Mouse (Mus musculus) stomach, adult 2 months (tissue): Measurements from ENCODE around the gene Ahsg. TPM values are rescaled to one million over a fixed set of nuclear protein-coding genes. Genes with fewer than 3 reads are reported as not detected.

ENCODE experiments used
- polyA plus RNA-seq: library from polyadenylated mRNA; depleted of rRNA; stranded (reverse); fragments of >200 nt; gene quantifications from 2 replicates; pipeline ENCODE4 v1.2.3, GENCODE M21; 2012; rRNA removed

Gene Ahsg
- 1.8 and 2.2 TPM in 2 replicates for polyA plus RNA-seq

GRCm38 (mm10) chr16:22890683-22891510, at the start of gene Ahsg:
TSS of gene Ahsg (plus strand) at chr16:22891277.

DNA sequence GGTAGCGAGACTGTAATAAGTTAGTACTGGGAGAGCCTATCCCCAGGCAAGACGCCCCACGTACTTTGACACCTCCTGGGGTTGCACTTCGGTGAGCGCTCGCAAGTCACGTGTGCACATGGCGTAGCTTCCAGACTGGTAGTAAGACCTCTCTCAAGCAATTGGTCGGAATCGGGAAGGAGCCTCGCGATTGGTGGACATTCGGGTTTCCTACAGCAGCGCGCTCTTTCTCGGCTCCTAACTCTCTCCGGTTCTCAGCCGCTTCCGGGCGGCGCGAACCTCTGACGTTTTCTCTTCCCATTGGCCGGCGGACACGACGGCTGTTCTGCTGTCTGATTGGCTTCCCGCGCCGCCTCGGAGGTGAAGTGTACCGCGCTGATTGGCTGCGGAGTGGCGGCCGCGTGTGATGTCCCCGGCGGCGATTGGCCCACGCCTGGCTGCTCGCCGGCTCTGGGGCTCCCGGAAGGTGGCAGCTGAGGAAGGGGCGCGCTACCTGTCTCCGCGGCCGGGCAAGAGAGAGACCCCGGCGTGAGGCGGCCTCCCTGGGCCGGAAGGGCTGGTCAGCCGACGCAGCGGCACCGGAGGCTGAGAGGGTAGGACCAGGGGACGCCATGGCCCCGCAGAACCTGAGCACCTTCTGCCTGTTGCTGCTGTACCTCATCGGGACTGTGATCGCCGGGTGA, 33.5 kb upstream of the Ahsg start, which contains the start of the genes Tbccd1 and Dnajb11:
TSS of gene Tbccd1 (minus strand) at position 239 of the 683 bp plus-strand sequence.
TSS of gene Dnajb11 (plus strand) at position 415 of the 683 bp plus-strand sequence.

DNA sequence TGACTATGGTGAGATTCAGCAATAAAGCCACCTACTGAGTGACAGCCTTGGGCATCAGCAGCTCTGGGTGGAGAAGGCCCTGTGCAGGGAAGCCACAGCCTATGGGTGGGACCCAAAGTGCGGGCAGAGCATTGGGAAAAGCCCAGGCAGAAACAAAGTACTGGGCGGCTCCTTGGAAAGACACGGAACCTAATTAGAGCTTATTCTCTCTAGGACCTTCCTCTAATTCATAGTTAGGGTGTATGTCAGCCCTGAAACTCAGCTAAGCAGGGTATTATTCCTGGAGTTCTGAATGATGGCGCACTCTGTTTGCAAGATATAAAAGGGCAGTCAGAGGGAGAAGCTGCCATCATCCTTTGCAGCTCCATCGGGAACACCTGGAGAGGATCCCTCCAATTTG, 27.0 kb downstream of the Ahsg start, which contains the start of gene Fetub:
TSS of gene Fetub (plus strand) at position 301 of the 400 bp plus-strand sequence.

Other genes starting within 250 kb of the Ahsg start
- 0.09 and 0.19 TPM in 2 replicates for gene Dgkg, start 234.1 kb upstream of the Ahsg start, polyA plus RNA-seq
- gene Crygs, start 79.7 kb upstream of the Ahsg start, polyA plus RNA-seq = not detected in 2 replicates
- 2.0 and 3.2 TPM in 2 replicates for gene Tbccd1, start 33.6 kb upstream of the Ahsg start, polyA plus RNA-seq
- 7.0 and 12.0 TPM in 2 replicates for gene Dnajb11, start 33.4 kb upstream of the Ahsg start, polyA plus RNA-seq
- gene Fetub, start 27.1 kb downstream of the Ahsg start, polyA plus RNA-seq = 13.9 and 27.8 TPM in 2 replicates
- gene Hrg, start 59.8 kb downstream of the Ahsg start, polyA plus RNA-seq = not detected in 2 replicates
- 0.04 TPM in 1 of 2 replicates, not detected in the other for gene Kng2, start 138.2 kb downstream of the Ahsg start, polyA plus RNA-seq
- gene Kng1, start 166.6 kb downstream of the Ahsg start, polyA plus RNA-seq = not detected in 2 replicates
- gene Eif4a2, start 216.2 kb downstream of the Ahsg start, polyA plus RNA-seq = 7.3 and 11.4 TPM in 2 replicates
- not detected in 2 replicates for gene Rfc4, start 236.5 kb downstream of the Ahsg start, polyA plus RNA-seq